Mouse (Mus musculus) ovary, postnatal 10 days (tissue): ENCODE measurements around the gene Ssh1.

Source experiments
- DNase-seq: peaks from one replicate; pipeline ENCODE4 v3.0.0; 2022; ENCODE audit warnings: low spot score

Gene Ssh1

GRCm38 (mm10) chr5:113929950-113930647 lies 63.6 kb downstream of the Ssh1 start:
- no peak for DNase-seq

GRCm38 (mm10) chr5:113929526-113929925 lies 64.2 kb downstream of the Ssh1 start:
- no peak for DNase-seq

GRCm38 (mm10) chr5:113924608-113925007 lies 69.1 kb downstream of the Ssh1 start:
- no peak for DNase-seq

- DNase-seq, result no peak
Observed at GRCm38 (mm10) chr5:113921310-113922166, 72.2 kb downstream of the Ssh1 start.

GRCm38 (mm10) chr5:113919060-113919459 lies 74.6 kb downstream of the Ssh1 start:
- no peak for DNase-seq

GRCm38 (mm10) chr5:113918654-113919053 lies 75.0 kb downstream of the Ssh1 start:
- no peak for DNase-seq

GRCm38 (mm10) chr5:113910705-113911104 lies 83.0 kb downstream of the Ssh1 start:
- DNase-seq, result no peak

GRCm38 (mm10) chr5:113910065-113910701 lies 83.5 kb downstream of the Ssh1 start:
- DNase-seq, result no peak

GRCm38 (mm10) chr5:113908592-113909441 lies 84.9 kb downstream of the Ssh1 start, which contains the start of gene Coro1c:
Gene Coro1c, minus strand, starts transcription at chr5:113908758.
- peak; percentile 99 for DNase-seq

- DNase-seq, result no peak
Observed at GRCm38 (mm10) chr5:113907786-113908567, 85.7 kb downstream of the Ssh1 start.

- no peak for DNase-seq
Observed at GRCm38 (mm10) chr5:113906958-113907735, 86.5 kb downstream of the Ssh1 start.

- DNase-seq, result no peak
Observed at GRCm38 (mm10) chr5:113904987-113905386, 88.7 kb downstream of the Ssh1 start.

GRCm38 (mm10) chr5:113902983-113903382 lies 90.7 kb downstream of the Ssh1 start:
- DNase-seq, result no peak

GRCm38 (mm10) chr5:113902017-113902416 lies 91.7 kb downstream of the Ssh1 start:
- no peak for DNase-seq

GRCm38 (mm10) chr5:113901074-113901571 lies 92.6 kb downstream of the Ssh1 start:
- DNase-seq, result no peak

GRCm38 (mm10) chr5:113899543-113899942 lies 94.2 kb downstream of the Ssh1 start:
- no peak for DNase-seq

GRCm38 (mm10) chr5:113892005-113892404 lies 101.7 kb downstream of the Ssh1 start:
- DNase-seq, result no peak

- DNase-seq, result no peak
Observed at GRCm38 (mm10) chr5:113890874-113891273, 102.8 kb downstream of the Ssh1 start.

- no peak for DNase-seq
Observed at GRCm38 (mm10) chr5:113889912-113890311, 103.8 kb downstream of the Ssh1 start.
